Mouse (Mus musculus): ENCODE measurements around the gene Dnaaf5. TPM values are rescaled to one million over a fixed set of nuclear protein-coding genes. Genes with fewer than 3 reads are reported as not detected.

Gene Dnaaf5
- total RNA-seq (2021) = 20.7 and 25.3 TPM in 2 replicates
- long read RNA-seq, transcript Dnaaf5-201 (13 exons, 3,450 nt) = major isoform, 9 of 12 reads
- long read RNA-seq, partial matches to known transcripts = 3 of 12 reads
- long read RNA-seq, other reads (novel, unspliced or antisense) = 0 of 12 reads

DNA sequence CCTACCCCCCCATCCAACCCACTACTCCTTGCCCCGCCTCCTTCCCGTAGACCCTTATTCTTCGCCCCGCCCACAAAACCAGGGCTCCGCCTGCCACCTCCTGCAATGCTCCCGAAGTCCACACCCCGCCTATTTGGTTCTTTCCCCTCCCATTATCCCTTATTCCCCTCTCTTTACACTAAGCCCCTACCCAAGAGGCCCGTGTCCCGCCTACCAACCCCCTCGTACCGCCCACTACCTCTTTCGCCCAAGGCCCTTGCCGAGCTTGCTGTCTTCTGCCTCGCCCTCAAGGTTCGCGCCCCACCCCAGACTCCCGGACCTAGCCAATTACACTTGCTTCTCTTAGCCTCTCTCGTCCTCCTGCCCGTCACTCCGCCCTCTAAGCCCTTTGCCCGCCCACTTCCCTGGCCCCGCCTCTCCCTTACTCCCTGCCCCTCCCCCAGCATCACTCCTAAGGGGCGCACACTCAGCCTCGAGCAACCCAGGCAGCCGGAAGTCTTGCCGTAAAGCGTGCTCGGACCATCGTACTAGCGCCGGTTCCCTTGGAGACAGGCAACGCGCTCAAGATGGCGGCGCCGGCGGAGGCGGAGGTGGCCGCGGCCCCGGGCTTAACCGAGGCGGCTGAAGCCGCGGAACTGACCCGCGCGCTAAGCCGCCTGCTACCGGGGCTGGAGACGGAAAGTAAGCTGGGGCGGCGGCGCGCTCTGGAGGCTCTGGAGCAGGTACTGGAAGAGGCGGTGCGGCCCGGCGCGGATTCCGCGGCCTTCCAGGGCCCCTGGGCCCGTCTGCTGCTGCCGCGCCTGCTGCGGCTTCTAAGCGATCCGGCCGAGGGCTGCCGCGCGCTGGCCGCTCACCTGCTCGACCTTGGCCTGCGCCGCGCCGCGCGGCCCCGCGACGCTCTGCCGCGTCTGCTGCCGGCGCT lies at the start of gene Dnaaf5, which contains the start of gene Prkar1b:
Gene Dnaaf5, plus strand, starts transcription at position 543 of the 922 bp plus-strand sequence.
Gene Prkar1b, minus strand, starts transcription at position 321 of the 922 bp plus-strand sequence.
- peak; percentile 95 for DNase-seq

DNA sequence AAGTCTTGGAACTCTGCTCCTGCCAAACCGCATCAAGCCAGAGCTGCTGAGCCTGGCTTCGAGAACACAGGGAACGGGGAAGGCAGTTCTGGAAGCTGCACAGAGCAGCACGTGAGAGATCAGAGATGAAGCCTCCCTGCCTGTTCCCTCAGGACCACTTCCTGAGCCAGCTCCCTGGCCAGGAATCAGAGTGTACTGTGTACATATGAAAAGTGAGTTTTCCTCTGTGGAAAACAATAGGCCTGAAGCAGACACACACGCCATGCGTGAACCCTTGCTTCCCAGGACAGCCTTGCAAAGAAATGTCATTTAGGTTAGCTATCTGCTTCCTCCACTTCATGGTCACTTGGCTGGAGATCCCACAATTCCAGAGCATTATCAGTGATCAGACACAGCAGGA lies 48.2 kb upstream of the Dnaaf5 start:
- no peak for DNase-seq

DNA sequence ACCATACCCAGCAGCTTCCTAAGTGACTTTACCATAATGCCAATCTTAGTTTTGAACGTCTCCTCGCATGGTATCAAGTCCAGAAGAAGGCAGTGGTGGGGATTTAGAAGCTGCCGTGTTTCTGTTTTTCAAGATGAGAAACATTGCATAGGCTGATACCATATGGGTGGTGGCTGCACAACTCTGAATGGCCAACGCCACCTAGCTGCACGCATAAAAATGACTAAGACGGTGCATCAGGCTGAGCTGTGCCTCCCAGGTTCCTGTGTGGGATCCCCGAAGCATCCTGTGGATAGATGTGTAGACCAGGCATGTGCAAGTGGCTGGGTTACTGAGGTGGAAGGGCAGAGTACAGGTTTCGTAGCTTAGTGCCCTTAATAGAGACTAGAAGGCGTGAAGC lies 42.2 kb upstream of the Dnaaf5 start:
- peak; percentile 20 for DNase-seq

DNA sequence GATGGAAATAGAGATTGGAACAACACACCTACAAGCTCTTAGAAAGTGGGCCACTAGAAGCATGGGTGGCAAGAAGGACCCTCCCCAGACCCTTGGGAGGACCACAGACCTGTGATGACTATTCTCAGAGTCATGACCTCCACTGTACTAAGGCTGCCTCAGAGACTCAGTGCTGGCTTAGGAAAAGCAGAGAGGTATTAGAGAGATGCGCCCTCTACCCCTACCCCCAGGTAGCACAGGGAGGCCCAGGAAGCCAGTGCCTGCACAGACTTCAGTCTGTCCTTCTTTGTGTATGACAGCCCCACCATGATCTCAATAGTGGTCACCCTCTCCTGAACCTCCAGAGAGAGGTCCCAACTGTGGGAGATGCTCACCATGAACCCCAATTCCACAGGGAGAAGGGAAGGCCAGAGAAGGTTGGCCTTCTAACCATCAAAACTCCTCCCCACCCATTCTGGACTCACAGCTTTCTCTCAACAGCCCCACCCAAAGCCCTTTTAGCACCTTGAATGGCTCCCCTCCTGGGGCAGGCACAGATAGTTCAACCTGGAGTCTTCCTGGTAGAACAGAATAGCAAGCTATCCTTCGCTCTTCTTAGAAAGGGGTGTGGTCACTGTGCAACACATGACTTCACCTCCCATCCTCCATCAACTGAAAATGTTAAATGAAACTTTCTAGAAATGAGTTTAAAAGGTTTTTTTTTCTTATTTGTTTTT lies 39.7 kb upstream of the Dnaaf5 start:
- no peak for DNase-seq

DNA sequence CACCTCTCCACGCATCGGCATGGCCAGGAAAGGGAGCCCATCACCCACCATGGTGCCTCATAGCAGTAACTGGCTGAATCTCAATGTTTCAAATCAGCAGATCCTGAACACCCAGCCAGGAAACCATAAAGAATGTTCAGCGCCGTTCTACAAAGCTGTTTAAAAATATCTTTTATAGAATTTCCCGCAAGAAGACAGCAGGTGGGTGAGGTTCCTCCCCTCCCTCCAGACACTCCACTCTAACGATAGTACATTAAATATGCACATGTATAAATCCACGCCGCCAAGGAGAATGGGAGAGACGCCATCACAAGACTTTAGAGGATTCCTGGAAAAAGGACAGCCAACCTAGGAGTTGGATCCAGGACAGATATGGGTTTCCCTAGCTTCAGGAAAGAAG lies 38.0 kb upstream of the Dnaaf5 start:
- no peak for DNase-seq

DNA sequence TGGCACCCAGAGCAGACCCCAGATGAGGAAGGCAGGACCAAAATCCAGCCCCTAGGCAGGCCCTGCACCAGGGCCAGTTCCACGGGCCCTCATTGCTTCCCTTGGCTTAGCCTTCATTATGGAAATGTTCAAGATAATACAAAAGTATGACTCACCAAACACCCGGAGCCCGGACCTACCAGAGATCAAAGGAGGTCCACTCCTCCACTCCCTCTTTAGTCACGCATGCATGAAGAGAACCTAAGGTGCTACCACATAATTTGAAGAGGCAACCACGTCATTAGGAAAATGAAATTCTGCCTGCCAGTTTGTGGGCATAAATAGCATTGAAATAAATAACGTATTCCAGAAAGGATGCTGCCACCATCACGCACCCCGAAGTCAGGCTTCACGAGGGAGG lies 37.6 kb upstream of the Dnaaf5 start:
- no peak for DNase-seq

DNA sequence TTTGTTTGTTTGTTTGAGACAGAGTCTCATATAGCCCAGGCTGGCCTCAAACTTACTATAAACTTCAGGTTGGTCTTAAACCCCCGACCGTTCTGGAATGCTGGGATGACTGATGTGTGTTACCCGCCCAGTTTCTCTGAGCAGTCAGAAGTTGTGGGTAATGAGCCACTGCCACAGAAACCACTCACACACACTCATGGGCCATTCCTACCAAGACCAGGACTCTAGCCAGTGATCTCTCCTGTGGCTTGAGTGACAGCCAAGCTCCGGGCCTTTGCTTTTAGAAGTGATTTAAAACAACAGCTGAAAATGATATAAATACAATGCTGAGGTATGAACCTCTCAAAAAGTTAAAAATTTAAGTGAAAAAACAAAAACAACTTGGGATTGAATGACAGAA lies 35.1 kb upstream of the Dnaaf5 start:
- no peak for DNase-seq

DNA sequence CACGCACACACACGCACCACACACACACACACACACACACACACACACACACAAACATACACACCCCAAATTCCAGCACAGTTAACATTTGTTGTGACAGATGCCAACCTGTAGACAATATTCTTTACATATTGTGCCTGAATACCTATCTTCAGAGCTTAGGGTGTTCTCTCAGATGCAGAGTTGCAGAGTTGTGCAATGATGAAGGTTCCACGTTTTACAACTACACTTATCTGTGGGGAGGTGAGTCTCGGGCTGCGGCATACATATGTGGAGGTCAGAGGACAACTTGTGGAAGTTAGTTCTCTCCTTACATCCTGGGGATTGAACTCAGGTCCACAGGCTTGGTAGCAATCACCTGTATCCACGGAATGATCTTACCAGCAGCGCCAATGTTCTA lies 34.5 kb upstream of the Dnaaf5 start:
- no peak for DNase-seq

DNA sequence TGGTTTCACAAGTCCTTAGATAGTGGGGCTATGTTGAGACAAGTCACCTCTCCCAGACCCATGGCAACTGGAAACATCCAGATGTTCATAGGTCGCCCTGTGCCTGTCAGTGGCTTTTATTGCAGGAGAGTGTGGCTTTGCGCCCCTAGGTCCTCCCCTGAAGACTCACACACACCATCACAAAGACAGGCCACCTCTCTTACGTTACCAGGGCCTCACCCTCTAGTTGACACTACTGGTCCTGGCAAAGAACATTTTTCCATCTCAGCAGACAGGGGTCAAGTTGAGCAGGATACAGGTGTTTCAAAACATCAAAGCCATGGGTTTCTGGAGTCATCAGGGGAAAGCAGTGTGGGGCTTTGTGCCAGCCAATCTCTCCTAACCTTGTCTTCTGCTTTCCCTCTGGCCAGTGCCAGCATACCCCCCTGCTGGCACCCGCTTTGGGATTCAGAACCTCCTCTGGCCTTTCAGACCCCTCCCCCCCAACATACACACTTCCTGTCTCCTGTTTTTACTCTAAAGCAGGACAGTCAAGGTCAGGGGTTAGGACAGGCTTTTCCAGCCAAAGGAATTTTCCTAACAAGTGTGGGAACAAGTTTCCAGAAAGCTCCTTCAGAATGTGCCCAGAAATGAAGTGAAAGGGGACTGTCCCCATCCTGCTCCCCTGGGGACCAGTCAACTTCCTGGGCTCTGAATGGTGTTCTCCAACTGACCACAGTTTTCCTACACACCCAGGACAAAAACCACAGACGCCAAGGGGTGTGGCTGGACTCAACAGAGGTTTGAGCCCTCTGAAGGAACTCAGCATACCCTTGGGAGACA lies 31.7 kb upstream of the Dnaaf5 start:
- peak; percentile 18 for DNase-seq

DNA sequence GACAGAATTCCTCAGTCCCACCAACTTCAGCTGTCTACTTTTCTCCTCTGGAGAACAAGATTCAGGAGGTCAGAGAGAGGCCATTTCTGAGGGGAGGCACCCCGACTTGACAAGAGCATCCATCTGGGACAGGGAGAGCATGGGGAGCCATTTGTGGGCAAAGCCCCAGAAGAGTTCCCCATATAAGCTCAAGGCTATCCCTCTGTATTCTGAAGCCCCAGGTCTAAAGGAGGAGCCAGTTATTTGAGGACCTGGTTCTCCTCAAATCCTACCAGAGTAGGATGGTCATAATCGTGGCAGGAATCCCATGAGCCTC lies 31.1 kb upstream of the Dnaaf5 start:
- DNase-seq = no peak

DNA sequence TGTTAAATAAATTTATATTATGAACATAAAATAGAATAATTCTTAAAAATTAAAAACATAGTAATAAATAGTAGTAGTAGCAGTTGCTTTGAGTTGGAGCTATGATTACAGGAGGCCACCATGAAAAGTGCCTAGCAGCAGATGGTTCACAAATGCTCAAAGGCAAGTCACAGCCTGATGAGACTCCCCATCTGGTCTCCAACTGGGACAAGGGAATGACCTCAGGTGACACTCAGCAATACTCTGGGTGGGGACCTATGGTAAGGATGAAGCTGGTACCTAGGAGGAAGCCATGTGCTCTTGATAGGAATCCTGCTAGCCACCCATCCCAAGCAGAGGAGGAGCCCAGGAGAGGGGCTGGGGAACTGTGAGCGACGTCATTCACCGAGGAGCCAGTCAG lies 24.3 kb upstream of the Dnaaf5 start:
- no peak for DNase-seq

DNA sequence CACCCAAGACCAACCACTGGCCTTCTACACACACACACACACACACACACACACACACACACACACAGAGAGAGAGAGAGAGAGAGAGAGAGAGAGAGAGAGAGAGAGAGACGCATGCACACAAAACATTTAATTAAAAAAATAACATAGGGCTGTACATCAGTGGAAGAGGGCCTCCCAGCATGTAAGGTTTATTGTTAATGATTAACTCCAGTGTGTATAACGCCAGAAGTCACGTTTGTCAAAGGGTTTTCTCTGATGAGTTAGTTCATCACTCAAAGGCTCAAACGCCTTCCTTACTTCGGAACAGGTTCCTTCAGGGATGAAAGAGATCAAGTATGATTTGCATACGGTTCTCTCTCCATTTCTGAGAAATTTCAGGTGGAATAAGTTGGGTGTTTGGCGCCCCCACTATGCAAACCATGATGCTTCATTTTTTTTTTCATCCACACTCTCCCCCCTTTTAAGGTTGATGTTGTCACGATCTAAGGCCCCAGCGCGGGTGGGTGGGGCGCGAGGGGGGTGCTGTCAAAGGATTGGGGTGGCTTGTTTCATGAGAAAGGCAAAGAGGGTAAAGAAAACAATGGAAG lies 21.5 kb upstream of the Dnaaf5 start:
- no peak for DNase-seq

DNA sequence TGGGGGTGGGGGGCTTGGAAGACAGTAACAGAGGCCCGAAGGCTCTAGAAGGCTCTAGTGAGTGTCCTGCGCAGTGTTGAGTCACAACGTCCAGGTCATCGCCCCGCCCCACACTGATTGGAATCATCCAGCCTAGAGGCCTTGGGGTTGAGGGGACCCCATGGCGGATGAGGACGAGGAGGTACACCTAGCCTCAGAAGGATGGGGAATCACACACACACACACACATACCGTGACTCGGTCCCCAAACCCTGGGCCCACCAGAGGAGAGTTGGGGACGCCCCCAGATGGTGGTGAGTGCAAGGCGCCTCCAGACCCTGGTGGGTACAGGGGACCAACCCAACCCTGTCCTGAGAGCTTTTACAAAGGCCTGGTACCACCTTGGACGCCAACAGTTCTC lies 20.9 kb upstream of the Dnaaf5 start:
- peak; percentile 65 for DNase-seq

DNA sequence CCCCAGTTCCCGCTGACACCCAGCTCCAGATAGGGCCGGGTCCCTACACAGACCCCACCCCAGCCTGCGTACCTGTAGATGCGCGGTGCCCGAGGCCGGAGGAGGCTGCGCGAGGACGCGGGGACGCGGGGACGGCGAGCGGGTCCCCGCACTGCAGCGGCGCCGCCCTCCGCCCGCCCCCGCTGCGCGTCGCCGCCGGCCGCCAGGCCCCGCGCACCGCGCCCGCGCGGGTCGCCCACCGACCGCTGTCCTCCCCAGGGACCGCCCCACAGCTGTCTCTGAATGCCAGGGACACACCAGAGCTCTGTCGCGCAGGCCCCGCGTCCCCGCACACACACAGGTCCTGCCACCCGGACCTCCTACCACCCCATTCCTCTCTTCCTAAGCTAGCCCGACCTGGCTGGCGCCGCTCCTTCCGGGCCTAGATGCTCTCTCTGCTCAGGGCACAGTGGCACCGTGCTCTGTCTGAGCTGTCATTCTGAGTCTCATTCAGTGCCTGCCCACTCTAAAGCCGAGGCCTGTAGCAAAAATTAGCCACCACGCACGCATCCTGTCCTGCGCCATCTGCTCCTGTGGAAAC lies 20.4 kb upstream of the Dnaaf5 start:
- DNase-seq = peak; percentile 43

DNA sequence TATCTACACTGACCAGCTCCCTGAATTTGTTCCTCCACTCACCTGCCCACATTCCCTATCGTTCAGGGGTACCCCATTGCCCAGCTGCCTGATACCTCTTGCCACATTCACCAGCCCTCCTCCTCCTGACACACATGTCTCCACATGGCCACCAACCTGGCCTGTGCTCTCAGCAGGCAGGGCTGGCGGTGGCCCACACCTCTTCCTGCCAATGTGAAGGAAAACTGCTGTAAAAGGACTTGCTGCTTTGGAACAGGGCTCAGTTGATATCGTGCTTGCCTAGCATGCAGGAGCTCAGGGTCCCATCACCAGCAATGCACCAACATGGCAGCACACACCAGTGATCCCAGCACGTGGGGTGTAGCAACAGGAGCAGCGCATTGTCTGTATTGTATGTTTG lies 19.7 kb upstream of the Dnaaf5 start:
- no peak for DNase-seq

DNA sequence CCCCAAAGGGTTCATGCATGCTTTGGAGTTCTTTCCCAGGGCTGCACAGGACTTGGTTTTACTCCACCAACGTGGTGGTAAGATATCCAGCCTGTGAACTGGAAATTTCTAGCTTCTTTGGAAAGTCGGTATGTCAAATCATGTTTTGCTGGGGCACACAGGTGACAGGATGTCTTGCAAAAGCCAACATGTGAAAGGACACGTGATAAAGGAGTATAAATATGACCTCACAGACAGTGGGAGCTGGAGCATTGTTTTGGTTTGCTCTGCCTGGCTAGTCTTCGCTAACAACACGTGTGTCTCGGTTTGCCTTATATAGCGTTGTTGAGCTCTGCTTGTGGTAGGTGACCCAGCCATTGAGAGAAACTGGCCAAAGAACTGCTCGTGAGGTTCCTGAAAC lies 15.5 kb upstream of the Dnaaf5 start:
- DNase-seq = no peak

DNA sequence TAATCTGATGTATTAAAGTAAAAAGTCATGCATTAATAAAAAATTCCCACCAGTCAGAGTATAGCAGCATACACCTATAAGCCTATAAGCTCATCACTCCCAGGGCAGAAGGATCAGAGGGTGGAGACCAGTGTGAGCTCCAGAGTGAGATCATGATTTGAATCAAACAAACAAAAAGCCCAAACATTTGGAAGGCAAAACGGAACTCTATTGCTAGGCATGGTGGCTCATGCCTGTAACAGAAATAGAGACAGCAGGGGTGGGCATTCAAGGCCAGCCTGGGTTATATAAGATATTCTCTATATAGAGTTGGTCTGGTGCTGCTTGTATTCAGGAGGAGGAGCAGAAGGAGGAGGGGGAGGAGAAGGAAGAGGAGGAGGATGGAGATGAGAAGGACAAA lies 13.7 kb upstream of the Dnaaf5 start:
- DNase-seq = no peak

DNA sequence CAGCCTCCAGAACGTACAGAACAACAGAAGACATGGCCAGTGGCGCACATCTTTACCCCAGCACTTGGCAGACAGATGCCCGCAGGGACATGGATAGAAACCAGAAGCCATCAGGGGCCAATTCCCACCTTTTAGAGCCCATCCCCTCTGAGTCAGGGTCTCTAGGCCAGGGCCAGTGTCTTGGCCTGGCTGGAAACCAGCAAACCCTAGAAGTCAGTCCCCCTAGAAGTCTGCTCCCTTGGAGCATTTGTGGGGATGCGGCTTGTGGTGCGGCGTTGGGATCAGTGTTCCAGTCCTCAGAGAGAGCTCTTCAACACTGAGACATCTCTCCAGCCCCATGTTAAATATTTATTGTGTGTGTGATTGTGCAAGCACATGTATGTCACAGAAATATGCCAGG lies 12.8 kb upstream of the Dnaaf5 start:
- DNase-seq = no peak

DNA sequence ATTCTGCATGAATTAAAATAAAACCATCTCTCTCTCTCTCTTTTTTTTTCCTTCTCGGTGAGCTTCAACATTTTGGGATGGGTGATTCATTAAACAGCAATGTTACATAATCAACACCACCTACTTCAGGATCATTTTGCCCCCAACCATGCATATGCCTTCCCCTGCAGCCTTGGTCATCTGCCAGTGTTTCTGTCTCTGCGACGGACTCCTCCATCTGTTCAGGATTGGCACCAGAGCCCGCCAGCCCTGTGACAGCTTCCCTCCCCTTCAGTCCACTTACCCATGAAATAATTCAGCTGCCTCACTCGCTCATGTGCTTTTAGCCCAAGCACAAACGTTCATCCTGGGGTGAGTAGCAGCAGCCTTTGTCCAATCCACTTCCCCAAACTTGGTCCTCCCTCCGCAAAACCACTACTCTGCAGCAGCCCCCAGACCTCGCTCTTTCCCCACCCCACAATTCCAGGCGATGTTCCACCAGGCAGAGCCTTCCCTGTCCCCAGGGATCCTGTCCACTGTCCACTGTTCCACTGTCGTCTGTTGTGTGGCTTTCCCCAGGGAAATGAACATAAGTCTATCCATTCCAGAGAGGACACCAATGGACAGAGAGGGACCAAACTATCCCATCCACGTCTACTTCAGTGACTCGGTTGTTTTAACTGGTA lies 11.6 kb upstream of the Dnaaf5 start:
- no peak for DNase-seq

DNA sequence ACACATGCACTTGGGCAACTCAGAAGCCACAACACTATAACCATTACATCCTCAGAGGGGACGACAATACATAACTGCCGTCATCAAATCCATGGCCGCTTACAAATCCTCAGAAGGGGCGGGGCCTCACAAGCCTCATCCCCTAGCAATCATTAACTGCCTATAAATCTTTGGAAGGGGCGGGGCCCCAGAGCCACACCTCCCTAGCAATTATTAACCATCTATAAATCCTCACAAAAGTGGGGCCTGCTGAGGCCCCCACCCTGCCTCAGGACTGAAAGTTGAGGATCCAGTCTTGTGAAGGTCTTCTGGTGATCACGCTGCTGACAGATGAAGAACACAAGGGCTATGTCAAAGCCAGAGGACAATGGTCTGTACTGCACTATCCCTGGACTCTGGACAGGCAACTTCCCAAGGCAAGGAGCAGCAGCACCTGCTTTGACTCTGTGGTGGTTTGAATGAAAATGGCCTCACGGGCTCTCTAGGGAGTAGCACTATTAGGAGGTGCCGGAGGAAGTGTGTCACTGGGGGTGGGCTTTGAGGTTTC lies 11.0 kb upstream of the Dnaaf5 start:
- no peak for DNase-seq

DNA sequence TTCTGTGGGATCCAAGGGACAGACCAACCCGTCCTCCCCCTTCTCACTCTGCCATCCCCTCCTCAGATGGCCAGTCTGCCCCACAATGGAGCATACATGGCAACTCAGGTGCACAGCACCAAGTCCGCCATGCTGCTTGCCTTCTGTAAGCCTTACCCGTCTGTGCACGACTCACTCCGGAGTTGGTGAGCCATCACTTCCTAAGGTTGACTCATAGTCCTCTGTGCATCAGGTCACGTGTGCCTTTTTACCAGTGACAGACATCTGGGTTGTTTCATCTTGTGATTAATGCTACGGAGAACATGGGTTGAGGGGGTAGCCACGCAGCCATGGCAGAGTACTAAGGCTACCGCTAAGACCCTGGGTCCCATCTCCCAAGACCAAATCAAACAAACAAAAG lies 9.4 kb upstream of the Dnaaf5 start:
- no peak for DNase-seq

Data from adrenal gland, postnatal 25 days (tissue).